Mouse (Mus musculus) kidney, postnatal 4 days (tissue): Measurements from ENCODE around the gene Nrros.
"Not testable (repeated sequence)": the region's sequence is repeated elsewhere in the genome, so short reads cannot be mapped to it uniquely, and the experiment has no call there.

Experiments used
- DNase-seq, 2 experiments: peaks; one replicate each; pipeline ENCODE4 v3.0.0; 2021; ENCODE audit warnings: mixed read lengths in 2 of 2

Nrros gene

DNA sequence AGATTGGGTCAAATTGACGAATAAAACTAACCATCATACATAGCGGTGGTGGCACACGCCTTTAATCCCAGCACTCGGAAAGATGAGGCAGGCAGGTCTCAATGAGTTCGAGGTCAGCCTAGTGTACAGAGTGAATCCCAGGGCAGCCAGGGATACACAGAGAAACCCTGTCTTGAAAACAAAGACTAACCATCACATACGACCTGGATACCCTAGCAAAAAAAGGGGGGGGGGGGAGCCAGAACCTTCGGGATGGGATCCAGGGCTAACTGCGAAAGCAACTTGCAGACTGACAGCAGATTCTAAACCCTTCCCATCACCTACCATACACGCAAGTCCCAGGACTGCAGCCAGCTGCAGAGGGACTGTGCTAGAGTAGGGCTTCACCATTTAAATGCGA, 51.0 kb downstream of the Nrros start:
- DNase-seq: no peak

GRCm38 (mm10) chr16:32113541-32114218, 51.7 kb downstream of the Nrros start:
- DNase-seq: peak; percentile 31 to 55

DNA sequence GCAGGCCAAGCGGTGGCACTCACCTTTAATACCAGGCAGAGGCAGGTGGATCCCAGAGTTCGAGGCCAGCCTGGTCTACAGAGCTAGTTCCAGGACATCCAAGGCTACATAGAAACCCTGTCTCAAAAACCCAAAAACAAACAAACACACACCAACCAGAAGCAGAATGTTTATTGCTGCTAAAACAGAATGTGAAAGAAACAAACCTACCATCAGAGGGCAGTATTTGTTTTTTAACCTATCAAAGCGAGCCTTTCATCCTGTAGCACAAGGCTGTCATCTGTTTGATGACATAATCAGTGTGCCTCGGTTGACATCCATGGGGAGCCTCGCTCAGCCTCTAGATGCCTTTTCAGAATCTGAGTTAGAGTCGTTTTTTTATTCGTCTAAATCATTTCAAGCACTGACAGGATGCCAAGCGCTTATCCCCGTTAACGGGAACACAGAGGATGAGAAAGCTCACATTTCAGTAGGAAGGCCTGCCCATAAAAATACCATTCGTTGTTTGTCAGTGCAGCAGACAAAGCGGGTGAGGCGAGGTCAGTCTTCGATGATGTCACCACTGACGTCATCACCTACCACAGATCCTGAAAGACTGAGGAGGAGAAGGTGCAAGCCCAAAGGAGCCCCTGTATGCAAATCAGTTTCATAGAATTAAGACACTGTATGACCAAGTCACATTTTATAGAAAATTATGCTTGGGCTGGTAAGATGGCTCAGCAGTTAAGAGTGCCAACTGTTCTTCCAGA, 54.3 kb downstream of the Nrros start:
- no peak for DNase-seq

DNA sequence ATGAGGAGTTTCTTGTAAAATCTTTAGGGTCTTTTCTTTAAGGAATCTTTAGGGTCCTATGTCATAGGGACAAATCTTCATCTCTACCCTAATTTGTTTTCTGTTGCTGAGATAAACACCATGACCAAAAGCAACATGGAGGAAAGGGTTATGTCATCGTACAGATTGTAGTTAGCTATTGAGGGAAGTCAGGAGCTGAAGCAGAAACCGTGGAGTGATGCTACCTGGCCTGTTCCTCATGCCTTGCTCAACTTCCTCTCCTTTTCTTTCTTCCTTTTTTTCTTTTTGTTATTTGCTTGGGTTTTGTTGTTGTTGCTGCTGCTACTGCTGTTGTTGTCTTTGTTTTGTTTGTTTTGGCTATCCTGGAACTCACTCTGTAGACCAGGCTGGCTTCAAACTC, 56.8 kb downstream of the Nrros start:
- no peak for DNase-seq

DNA sequence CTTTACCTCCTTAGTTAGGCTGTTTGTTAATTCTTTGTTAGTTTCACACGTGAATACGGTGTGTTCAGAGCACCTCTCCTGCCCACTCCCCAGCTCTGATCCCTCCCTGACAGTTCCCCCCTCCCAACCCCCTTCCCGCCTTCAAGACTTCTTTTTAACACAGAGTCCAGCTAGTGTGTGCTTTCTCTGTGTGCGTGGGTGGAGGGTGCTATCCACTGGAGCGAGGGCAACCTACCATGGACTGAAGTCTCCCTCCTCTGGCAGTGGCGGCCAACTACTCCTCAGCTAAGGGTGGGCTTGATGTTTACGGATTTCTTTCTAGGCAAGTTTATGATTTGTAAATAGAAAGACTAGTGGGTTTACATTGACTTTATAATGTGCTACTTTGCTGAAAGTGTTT, 57.2 kb downstream of the Nrros start:
- peak; percentile 34 to 55 for DNase-seq

DNA sequence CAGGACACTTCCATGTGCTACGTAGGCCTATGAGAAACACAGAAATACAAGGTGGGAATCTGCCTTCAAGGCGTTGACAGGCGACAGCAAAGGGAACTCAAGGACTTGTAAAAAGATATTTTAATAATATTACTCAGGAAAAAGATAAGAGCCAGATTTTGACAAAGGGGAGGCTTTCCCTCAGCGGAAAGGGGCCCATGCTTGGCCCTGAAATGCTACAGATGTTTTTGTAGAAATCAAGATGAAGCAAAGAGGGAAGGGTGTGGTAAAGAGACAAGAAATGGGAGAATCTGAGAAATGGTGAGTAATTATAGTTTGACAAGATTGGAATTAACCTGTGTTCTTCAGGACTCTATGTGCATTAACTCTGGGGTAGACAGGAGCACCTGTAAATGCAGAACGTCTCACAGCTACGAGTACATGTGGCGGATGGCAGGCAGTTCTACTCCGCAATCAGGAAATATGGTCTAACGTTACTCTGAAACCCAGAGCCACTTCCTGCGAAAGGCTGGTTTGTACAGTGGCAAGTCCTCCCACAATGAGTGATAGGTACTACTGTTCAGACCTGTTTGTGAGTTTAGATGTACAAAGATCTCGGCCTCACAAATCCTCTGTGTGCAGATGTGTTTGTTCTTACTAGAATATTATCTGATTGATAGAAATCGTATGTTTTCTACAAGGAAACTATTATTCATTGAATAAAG, 57.9 kb downstream of the Nrros start:
- DNase-seq: no peak

DNA sequence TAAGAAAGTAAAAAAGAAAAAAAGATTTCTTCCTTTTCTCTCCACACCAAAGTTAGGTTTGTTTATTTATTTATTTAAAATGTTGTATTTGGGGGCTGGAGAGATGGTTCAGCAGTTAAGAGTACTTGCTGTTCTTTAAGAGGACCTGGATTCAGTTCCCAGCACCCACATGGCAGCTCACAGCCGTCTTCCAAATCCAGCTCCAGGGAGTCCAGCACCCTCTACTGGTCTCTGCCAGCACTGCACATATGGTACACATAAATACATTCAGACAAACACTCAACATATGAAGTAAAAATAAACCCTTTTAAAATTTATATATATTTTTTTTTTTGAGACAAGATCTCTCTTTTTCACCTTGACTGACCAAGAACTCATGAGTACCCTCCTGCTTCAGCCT, 59.7 kb downstream of the Nrros start:
- DNase-seq: no peak

- no peak for DNase-seq
Measured at GRCm38 (mm10) chr16:32102295-32102694, 63.1 kb downstream of the Nrros start.

DNA sequence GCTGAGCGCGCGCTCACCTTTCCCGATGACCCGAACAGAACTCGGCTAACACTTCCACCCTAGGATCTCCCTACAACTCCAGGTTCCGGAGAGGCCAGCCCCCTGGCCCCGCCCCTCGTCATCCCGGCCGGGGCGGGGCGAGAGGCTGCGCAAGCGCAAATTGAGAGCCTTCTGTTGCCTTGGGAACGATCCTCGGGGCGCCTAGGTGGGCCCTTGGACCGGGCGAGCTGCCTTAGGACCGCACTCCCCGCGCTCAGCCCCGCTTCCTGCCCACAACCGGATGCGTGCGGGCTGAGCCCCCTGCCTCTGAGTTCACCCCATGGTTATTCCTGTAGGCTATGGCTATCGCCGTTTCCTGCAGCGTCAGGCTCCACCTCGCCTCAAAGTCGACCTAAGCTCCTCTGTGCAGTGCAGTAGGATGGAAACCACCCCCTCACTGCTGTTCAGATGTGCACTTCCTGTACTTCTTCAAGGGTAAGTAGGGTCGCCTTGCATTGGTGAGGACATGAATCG, 65.7 kb downstream of the Nrros start, which contains the start of the genes Pigx and Cep19:
Gene Pigx, minus strand, starts transcription at position 103 of the 513 bp plus-strand sequence.
Gene Cep19, plus strand, starts transcription at position 163 of the 513 bp plus-strand sequence.
- DNase-seq: peak; percentile 91 to 95

DNA sequence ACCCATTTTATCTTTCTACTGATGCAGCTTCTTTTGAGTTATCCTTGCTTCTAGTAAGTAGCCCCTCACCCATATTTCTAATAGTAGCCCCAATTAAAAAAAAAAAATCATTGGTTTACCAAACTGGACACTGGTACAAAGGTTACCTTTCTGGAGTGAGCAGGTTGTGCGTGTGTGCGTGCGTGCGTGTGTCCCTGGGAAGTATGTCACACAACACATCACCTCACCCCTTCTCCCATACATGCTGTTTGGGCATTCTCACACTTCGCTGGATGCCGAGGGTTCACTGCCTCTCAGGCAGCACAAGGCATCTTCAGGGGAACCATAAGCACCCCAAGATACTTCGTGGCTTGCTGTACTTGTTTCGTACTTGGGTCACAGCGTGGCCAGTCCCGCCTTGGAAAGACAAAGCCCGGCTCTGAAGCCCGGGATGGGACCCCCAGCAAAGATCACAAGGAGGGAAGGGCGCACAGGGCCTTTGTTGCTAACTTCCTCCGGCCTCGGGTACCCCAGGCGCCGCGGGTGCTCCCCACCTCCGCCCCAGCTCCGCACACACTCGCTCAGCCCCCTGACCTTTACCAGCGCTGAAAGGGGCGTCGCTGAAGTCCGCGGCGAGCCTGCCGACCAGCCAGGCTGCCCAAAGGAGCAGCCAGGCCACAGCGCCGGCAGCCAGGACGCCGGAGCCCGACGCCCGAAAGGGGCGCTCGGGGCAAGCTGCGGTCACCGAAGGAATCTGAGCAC, 66.3 kb downstream of the Nrros start:
- no peak for DNase-seq

DNA sequence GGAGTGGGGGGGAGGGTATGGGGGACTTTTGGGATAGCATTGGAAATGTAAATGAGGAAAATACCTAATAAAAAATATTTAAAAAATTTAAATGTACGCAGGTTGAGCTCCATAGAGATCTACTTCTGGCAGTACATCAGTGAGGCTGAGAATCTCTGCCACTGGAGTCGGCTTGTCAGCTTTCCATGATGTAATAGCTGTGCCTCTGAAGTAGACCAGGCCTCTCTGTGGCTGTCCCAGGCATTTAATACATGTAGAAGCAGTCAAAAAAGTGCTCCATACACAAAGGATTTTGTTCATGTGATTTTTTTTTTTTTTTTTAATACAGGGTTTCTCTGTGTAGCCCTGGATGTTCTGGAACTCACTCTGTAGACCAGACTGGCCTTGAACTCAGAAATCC, 67.6 kb downstream of the Nrros start:
- not testable (repeated sequence) for DNase-seq
